ENCODE assay signal across 33 mouse cellular contexts in the genomic region with DNA sequence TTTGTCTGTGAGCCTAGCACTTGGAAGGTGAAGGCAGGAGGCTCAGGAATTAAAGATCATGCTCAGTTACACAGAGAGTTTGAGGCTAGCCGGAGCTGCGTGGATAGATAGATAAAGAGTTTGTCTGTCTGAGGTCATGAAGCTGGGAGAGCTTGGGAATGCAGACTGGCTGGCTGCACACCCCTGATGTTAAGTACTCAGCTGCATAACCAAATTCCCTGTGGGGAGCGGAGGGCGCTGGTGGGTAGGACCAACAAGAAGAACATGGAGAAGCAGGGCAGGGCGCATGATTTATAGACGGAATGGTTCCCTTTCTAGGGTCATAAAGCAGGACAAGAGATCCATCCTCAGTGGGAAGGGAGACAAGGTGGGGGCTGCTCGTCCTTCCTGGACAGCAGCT. TPM values are rescaled to one million over a fixed set of nuclear protein-coding genes. Genes with fewer than 3 reads are reported as not detected.
"Had no signal": no experiment of that assay in that cellular context is flagged by ENCODE, and none has a peak within 500 bp of the region (broad histone marks: within the 10 kb centered on the region; RNA-seq: fewer than 3 reads in every experiment).

No protein-coding gene starts in this region.

- H3K9ac ChIP-seq: embryonic facial prominence, embryonic 12.5 days; embryonic facial prominence, embryonic 13.5 days; embryonic facial prominence, embryonic 15.5 days; forebrain, embryonic 12.5 days; forebrain, embryonic 13.5 days; forebrain, embryonic 15.5 days; forebrain, postnatal 0 days had no signal

- ATAC-seq: forebrain, embryonic 13.5 days; forebrain, embryonic 14.5 days; forebrain, embryonic 15.5 days; forebrain, embryonic 16.5 days; forebrain, postnatal 0 days had no signal

- H3K36me3 ChIP-seq: embryonic facial prominence, embryonic 12.5 days; embryonic facial prominence, embryonic 13.5 days; embryonic facial prominence, embryonic 15.5 days; forebrain, embryonic 12.5 days; forebrain, embryonic 15.5 days had no signal

- DNase-seq: cerebellum, adult 9-10 months; cerebellum, adult 9-11 months; cerebellum, postnatal 10 days; cerebellum, postnatal 14 days; cerebellum, postnatal 25 days; cerebellum, postnatal 36 days; embryo, embryonic 11 days; forebrain, postnatal 0 days; gastrocnemius, adult 2 months; gastrocnemius, postnatal 10 days; gastrocnemius, postnatal 14 days; gastrocnemius, postnatal 25 days; gastrocnemius, postnatal 36 days; heart, adult 11 months; heart, adult 18-20 months; heart, adult 2 months had no signal

- H3K27ac ChIP-seq: embryonic facial prominence, embryonic 10.5 days; embryonic facial prominence, embryonic 12.5 days; embryonic facial prominence, embryonic 13.5 days; embryonic facial prominence, embryonic 15.5 days; forebrain, embryonic 10.5 days; forebrain, embryonic 12.5 days; forebrain, embryonic 13.5 days; forebrain, embryonic 15.5 days; gastrocnemius, adult 2 months; heart, adult 2 months had no signal

- H3K4me2 ChIP-seq: embryonic facial prominence, embryonic 12.5 days; embryonic facial prominence, embryonic 13.5 days; embryonic facial prominence, embryonic 15.5 days; forebrain, embryonic 12.5 days; forebrain, embryonic 13.5 days; forebrain, embryonic 15.5 days had no signal

- H3K4me3 ChIP-seq: embryonic facial prominence, embryonic 10.5 days; embryonic facial prominence, embryonic 12.5 days; embryonic facial prominence, embryonic 13.5 days; embryonic facial prominence, embryonic 15.5 days; erythroblast, embryonic 14.5 days; forebrain, embryonic 10.5 days; forebrain, embryonic 12.5 days; forebrain, embryonic 13.5 days; forebrain, embryonic 15.5 days; gastrocnemius, adult 2 months; heart, adult 2 months had no signal

- H3K4me1 ChIP-seq: embryonic facial prominence, embryonic 13.5 days; embryonic facial prominence, embryonic 15.5 days; forebrain, embryonic 12.5 days; forebrain, embryonic 13.5 days; forebrain, embryonic 15.5 days had no signal

- H3K9me3 ChIP-seq: embryonic facial prominence, embryonic 10.5 days; embryonic facial prominence, embryonic 12.5 days; embryonic facial prominence, embryonic 13.5 days; embryonic facial prominence, embryonic 15.5 days; forebrain, embryonic 10.5 days; forebrain, embryonic 12.5 days; forebrain, embryonic 13.5 days; forebrain, embryonic 15.5 days had no signal

- H3K27me3 ChIP-seq: embryonic facial prominence, embryonic 12.5 days; embryonic facial prominence, embryonic 13.5 days; embryonic facial prominence, embryonic 15.5 days; forebrain, embryonic 13.5 days; forebrain, embryonic 15.5 days had no signal

RNA-seq across cellular contexts. Expression of a gene that starts 16.4 kb away (rescaled TPM):
- total RNA-seq: common myeloid progenitor, adult 5-6 weeks; gastrocnemius, adult 18-20 months; gastrocnemius, adult 2 months; gastrocnemius, adult 8-10 months; gastrocnemius, postnatal 10 days; gastrocnemius, postnatal 14 days; gastrocnemius, postnatal 25 days; gastrocnemius, postnatal 36 days; granulocyte monocyte progenitor cell, adult 5-6 weeks; heart, adult 2 months had no signal
- polyA plus RNA-seq: embryonic facial prominence, embryonic 10.5 days; embryonic facial prominence, embryonic 11.5 days; embryonic facial prominence, embryonic 12.5 days; embryonic facial prominence, embryonic 13.5 days; erythroblast, embryonic 14.5 days; forebrain, embryonic 10.5 days; forebrain, embryonic 11.5 days; forebrain, embryonic 12.5 days; forebrain, embryonic 13.5 days had no signal

RNA-seq across cellular contexts. Expression of a gene that starts 39.4 kb away (rescaled TPM):
- total RNA-seq: gastrocnemius, adult 18-20 months; gastrocnemius, adult 2 months; gastrocnemius, adult 8-10 months had no signal
